Mouse (Mus musculus) fat pad, adult 2 months (tissue): ENCODE measurements around the gene Chp1.
A peak's percentile ranks its signal among the peaks of the same experiment; 100 is the strongest.
"Not testable (repeated sequence)": the region's sequence is repeated elsewhere in the genome, so short reads cannot be mapped to it uniquely, and the experiment has no call there.

ENCODE experiments used
- DNase-seq: peaks from one replicate; pipeline ENCODE4 v3.0.0-alpha.2; 2011; ENCODE audit warnings: low read depth, low spot score; ENCODE audit errors: extremely low read depth

Chp1 gene

DNA sequence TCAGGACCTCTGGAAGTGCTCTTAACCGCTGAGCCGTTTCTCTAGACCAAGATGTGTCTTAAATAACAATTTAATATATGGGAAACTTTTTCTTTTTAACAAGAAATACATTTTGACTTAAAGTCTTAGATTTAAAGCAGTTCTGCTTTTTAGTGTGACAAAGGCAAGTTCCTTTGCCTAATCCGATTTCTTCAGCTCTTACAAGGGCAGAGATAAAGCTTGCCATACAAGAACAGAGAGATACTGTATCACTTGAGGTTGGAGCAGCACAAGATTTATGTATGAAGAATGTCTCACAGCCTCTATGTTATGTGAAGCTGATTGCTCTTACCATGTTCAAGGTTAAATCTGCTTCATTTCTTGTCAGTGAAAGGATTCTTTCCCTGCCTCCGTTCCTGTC is 17.8 kb downstream of the Chp1 start:
- DNase-seq, result no peak

GRCm38 (mm10) chr2:119566182-119566855 is 18.8 kb downstream of the Chp1 start:
- DNase-seq, result no peak

DNA sequence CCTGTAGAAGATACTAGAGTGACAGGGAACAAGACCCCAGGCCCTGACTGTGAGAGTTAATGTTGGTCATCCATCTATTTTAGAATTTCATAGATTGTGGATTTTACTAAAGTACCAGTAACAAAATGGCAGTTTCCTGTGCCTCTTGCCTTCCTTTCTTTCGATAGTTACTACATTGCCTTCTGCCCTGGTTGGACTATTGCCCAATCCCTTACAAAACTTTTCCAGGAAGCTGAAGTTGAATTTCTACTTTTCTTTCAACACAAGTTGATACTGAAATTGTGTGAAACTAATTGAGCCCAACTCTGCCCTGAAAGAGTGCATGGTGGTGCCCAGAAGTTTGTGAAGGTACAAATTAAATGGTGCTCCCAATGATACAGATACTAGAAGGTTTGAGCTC is 25.0 kb downstream of the Chp1 start:
- DNase-seq, result no peak

GRCm38 (mm10) chr2:119581571-119581970 is 34.1 kb downstream of the Chp1 start:
- no peak for DNase-seq

DNA sequence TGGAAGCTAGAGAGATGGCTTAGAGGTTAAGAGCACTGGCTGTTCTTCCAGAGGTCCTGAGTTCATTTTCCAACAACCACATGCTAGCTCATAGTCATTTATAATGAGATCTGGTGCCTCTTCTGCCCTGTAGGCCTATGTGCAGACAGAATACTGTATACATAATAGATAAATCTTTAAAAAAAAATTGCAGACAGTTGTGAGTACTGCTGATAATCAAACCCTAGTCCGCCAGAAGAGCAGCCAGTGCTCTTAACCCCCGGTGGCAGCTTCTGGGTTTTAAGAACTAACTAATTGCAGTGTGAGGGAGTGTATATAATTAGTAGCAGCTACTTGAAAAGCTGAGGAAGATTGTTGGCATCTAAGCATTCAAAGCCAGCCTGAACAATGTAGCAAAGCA is 35.9 kb downstream of the Chp1 start:
- DNase-seq, result no peak

DNA sequence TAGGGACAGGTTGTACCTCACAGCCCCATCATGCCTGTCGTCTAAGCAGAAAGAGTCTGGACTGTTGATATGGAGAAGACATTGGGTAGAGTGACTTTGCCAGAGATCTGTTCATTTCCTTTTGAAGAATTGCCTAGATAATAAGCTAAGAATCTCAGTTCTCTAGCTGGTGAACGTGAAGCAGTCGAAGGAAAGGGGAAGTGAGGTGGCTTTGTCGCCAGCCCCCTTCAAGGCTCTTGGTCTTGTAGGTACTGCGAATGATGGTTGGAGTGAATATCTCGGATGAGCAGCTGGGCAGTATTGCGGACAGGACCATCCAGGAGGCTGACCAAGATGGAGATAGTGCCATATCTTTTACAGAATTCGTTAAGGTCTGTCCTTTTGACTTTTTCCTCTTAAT is 36.8 kb downstream of the Chp1 start:
- no peak for DNase-seq

GRCm38 (mm10) chr2:119587383-119587782 is 39.9 kb downstream of the Chp1 start:
- DNase-seq, result no peak

DNA sequence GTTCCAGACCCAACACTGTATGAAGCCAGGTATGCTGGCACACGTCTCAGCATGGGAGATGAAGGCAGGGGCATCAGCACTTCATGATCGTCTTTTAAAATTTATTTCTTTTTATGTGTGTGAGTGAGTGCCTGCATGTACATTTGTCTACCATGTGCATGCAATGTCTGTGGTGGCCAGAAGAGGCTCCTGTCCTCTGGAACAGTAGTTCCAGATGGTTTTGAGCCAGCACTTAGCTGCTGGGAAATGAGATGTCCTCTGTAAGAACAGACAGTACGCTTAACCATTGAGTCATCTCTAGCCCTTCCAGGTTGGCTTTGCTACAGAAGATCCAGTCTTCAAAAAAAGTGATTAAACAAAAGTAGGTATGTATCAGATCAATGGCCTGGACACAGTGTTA is 43.8 kb downstream of the Chp1 start:
- no peak for DNase-seq

GRCm38 (mm10) chr2:119593765-119594112 is 46.2 kb downstream of the Chp1 start:
- no peak for DNase-seq

DNA sequence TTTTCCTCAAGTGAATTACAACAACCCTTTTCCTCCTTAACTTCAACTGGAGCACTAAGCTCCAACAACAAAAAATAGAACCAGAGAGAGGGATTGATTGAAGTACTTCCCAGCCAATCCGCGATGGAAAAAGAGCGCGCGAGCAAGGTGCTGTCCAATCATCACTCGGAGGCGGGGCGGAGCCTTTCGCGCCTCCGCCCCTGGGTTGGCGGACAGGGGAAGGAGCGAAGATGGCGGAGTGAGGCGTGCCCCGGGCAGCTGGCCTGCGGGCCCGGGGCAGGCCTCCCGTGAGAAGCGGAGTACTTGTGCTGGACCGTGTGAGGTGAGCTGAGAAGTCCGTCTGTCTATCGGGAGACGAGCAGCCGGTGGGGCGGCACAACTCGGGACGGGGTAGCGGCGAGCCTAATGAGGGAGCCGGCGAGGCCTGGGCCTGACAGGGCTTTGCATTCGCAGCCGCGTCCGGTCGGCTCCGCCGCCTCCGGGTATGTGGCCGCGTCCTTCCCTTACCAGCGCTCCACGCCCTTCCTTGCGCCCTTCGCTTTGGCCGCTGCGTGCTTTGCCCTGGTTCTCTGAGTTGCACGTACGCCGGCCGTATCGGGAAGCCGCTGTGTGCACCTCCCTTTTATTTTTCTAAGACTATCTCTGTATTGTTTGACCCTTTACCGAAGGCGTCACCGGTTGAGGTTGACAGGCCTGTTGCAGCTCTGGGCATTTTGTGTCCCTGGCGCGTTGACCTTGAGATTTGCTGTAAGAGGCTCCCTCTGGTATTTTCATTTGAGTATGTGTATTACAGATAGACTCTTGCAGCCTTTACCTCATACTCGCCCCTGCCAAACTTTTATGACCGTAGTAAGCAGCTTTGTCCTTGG is 46.9 kb downstream of the Chp1 start:
- peak; percentile 65 for DNase-seq

GRCm38 (mm10) chr2:119595308-119595707 is 47.8 kb downstream of the Chp1 start:
- no peak for DNase-seq

- DNase-seq, result no peak
These were observed 49.4 kb downstream of the Chp1 start for GRCm38 (mm10) chr2:119596781-119597330.

GRCm38 (mm10) chr2:119601027-119601426 is 53.5 kb downstream of the Chp1 start:
- DNase-seq, result no peak

DNA sequence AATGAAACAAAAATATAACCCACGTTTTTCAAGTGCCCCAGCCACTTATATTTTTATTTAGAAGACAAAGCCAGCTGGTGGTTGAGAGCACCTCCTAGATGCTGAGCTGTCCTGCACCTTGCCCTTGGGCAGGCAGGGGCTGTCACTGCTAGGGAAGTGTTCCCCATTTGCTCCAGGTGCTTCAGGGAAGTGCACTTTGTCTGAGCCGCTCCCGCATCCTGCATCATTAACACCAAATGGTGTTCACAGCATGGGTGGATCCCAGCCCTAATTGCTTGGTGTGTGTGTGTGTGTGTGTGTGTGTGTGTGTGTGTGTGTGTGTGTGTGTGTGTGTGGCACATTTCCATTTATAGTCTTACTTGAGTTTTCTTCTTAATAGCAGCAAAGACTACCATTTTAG is 54.1 kb downstream of the Chp1 start:
- DNase-seq, result not testable (repeated sequence)

DNA sequence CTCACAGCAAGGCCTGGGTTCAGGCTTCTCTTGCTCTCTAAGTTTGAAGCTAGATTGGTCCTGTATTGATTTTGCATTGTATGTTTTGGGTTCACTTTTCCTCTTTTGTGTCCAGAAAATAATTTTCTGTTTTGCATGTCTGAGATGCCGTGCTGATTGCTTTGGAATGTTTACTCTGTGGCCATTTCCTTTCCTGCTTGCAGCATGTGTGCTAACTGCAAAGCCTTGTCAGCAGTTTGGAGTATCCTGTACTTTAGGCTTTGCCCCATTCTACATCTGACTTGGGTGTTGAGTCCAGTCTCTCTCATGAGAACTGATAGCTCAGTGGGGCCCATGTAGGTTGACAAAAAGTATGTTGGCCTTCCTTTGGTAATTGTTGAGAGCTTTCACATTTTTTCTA is 55.0 kb downstream of the Chp1 start:
- no peak for DNase-seq

DNA sequence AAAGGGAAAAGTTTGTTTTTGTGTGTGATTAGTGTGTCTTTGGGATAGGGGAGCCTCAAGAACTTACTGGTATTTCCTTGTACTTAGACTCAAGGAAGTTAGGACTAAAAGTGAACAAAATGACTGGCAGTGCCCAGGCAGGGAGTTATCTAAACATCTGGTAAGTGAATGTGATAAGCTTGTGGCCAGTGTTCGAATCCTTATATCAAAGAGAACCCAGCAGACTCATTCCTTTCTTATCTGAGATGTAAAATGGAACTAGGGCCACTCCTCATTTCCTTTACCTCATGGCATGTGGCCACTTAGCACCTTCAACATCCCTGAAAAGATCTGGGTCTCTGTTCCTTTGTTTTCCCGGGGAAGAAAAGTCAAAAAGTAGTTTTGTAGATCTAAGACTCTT is 56.4 kb downstream of the Chp1 start:
- no peak for DNase-seq

DNA sequence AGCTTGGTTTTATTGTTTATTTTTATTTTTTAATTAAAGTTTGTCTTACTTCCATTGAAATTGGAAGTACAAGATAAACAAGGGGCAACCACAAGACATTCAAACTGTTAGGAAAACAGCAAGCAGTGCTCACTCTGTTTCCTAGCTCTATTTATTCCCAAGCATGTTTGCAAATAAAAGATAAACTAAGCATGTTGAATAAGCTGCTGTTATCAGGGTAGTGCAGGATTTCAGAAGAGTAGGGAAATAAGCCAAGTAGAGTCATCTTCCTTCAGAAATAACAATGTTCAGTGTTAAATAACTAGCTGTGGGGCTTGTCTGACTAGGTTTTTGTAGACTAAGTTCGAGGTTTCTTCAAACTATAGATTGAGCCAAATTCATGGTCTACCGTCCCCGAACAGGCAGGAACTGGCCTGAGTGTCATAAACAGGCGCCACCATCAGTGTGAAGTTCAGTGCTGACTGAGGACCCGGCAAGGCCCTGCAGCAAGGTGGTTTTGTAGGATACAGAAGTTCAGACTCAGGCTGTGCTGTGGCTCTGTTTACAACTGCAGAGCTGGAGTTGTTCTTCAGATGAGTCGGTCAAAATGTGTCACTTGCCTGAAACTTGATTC is 58.0 kb downstream of the Chp1 start:
- DNase-seq, result no peak

- no peak for DNase-seq
These were observed 59.5 kb downstream of the Chp1 start for GRCm38 (mm10) chr2:119607023-119607422.

DNA sequence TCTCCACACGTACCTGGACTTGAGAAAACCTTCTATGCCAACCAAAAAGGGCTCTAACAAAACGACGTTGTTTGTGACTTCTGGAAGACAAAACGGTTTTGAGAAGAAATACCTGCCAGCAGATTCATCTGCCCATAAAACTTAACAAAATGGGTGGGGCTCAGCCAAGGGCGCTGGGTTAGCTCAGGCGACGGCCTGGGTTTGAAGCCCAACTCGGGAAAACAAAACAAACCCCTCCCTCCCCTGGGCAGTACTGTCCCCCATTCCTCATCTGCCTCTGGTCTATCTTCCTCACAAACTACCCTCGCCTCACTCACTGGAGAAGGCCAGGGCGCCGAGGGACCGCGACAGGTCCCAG is 70.3 kb downstream of the Chp1 start:
- no peak for DNase-seq

DNA sequence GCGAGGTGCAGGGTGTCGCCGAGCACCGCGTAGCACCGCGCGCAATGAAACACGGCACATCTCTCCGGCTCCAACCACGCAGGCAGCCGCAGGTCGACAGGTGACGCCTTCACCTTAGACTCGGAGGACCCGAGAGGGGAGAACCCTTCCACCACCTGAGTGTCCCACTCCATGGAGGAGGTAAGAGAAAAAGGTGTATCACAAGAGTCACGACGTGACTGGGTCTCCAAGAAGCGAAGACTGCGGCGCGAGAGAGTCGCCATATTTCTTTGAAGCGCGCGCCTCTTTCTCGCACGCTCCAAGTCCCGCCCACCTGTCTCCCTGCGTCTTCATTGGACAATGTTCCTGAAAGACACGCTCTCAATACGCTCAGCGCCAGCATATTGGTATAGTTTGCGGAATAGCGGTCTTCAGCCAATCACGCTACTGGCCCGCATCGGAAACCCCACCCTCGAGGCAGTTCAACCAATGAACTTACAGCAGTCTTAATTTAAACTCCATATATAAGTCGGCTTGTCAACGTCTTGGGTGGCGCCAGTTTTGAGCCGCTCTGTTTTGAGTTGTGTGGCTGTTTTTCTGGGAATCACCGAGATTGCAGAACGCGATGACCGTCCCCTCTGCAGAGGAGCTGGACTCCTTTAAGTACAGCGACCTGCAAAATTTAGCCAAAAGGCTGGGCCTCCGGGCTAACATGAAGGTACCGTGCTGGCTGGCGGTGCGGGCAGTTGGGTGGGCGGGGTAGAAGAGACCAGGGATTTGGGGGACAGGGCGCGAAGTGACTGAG is 70.9 kb downstream of the Chp1 start, which contains the start of the genes Nusap1 and Oip5:
Nusap1 (plus strand) TSS at position 100 of the 784 bp plus-strand sequence.
Oip5 (minus strand) TSS at position 271 of the 784 bp plus-strand sequence.
- DNase-seq, result peak; percentile 97

DNA sequence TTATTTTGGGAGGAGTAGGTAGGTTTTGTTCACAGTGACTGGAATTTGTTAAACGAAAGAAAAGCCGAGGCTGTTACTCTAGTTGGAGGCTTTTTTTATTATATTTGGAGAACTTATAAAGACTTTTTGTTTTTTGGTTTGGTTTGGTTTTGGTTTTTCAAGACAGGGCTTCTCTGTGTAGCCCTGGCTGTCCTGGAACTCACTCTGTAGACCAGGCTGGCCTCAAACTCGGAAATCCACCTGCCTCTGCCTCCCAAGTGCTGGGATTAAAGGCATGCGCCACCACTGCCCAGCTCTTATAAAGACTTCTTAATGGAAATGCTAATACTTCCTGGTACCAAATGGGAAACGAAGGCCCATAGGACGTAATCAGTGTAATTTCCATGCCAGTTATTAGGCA is 71.5 kb downstream of the Chp1 start:
- DNase-seq, result not testable (repeated sequence)
